Mouse (Mus musculus) inflammation-experienced regulatory T-cells, adult 6 months (primary cell): ENCODE data around the gene Arpc5. TPM values are rescaled to one million over a fixed set of nuclear protein-coding genes. Genes with fewer than 3 reads are reported as not detected.
"Not testable (repeated sequence)": the region's sequence is repeated elsewhere in the genome, so short reads cannot be mapped to it uniquely, and the experiment has no call there.

Experiments
- ATAC-seq: one replicate; pipeline ENCODE4 v1.8.0; 2017
- polyA plus RNA-seq, 3 experiments: library from polyadenylated mRNA; unstranded; fragments of 100-300 nt; shearing (Covaris generic); gene quantifications; one replicate each; pipeline ENCODE4 v1.2.1; 2017

The Arpc5 gene
- polyA plus RNA-seq: 100 to 1,000 TPM; 480 to 854 (median 552) TPM

GRCm38 (mm10) chr1:152766032-152766772 lies at the start of gene Arpc5, which contains the start of gene Rgl1:
TSS of gene Arpc5 (plus strand) at chr1:152766542.
TSS of gene Rgl1 (minus strand) at chr1:152766351.
- peak; percentile 83 for ATAC-seq

DNA sequence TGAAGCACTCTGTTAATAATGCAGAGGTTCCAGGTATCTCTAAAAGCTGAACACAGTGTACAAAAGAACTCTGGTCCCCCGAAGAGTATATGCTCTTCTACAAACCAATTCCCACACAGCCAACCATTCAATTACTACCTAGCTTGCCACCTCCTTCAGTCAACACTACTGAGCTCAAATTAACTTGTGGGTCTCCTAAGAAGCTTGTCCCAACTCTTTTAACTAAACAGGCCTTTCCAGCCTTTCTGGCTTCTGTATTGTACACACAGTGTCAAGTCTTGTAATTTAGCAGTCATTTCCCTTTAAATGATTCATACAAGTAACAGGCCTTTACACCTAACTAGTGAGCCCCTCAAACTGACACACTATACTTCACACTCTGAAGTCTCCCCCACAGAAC lies 49.0 kb upstream of the Arpc5 start:
- no peak for ATAC-seq

GRCm38 (mm10) chr1:152718200-152718599 lies 48.1 kb upstream of the Arpc5 start:
- no peak for ATAC-seq

DNA sequence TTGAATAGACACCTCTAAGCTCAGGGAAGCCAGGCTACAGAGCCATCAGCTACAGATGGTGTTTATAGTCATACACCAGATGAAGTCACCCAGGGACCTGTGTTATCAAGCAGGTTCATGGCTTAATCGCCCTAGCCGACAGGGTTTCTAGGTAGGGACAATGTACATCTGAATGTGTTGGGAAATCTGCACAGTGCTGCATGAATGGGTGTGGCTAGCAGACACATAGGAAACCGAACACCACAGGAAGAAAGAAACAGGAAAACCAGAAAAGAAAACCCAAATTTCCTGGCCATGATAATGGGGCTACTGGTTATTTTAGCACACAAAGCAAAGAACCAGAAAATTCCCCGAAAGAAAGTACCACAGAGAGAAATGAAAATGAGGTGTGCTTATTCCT lies 45.4 kb upstream of the Arpc5 start:
- ATAC-seq: no peak

DNA sequence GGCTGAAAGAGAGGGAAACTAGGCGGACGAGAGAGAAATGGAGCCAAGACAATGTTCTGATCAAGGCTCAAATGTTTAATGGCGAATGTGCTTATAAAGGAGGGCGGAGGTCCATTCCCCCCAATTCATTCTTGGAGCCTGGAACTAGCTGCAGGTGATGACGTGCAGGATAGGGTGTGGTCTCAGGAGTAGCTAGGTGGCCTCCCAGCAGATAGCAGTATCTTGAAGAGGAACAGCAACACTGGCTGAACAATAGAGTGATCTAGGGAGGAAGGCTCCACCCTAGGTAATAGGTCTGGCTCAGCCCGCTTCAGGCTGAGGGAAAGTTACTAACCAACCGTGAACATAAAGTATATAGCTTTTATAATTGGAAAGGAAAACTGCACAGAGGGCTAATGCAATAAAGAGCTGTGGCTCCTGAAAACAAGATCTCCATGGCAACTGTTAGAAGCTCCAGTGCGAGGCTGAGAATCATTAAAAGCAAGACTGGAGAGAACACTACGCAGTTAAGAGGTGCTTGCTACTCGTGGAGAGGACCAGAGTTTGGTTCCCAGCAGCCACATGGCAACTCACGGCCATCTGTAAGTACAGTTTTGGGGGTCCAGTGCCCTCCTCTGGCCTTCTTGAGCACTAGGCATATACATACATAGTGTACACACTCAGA lies 44.7 kb upstream of the Arpc5 start:
- no peak for ATAC-seq

GRCm38 (mm10) chr1:152724286-152724685 lies 42.1 kb upstream of the Arpc5 start:
- ATAC-seq: no peak

DNA sequence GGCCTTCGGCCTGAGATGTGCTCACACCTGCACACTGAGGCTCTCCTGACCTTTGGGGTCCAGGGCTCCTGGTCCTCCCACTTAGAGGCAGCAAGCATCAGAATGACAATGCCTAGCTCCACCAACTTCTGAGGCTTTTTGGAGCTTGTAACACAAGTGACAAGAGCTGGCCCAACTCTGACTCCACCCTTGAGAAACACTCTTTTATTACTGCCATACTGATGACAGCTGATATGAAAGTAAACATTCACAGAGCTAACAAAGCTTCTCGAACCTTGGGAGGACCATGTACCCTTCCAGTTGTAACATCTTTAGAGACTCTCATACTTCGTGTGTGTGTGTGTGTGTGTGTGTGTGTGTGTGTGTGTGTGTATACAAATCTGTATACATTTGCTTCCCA lies 40.2 kb upstream of the Arpc5 start:
- ATAC-seq: no peak

- ATAC-seq: no peak
These were observed 38.6 kb upstream of the Arpc5 start for GRCm38 (mm10) chr1:152727604-152728236.

DNA sequence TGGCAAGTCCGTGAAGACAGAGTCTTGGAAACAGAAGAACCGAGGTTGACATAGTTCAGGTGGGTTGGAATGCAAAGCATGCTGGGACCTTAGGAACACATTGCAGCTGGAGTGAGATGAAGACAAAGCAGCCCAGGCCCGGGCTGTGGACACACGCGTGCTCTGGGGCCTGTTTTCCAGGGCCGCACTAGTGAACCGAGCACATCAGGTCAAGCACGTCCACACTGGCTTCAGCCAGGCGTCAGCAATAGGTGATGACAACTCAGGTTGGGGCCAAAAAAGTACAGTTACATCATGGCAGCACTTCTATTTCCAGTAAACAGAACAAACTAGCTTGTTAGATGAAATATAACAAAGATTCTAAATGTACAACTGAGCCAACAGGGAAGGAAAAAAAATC lies 27.5 kb upstream of the Arpc5 start:
- no peak for ATAC-seq

- no peak for ATAC-seq
These were observed 27.0 kb upstream of the Arpc5 start for GRCm38 (mm10) chr1:152739374-152739773.

DNA sequence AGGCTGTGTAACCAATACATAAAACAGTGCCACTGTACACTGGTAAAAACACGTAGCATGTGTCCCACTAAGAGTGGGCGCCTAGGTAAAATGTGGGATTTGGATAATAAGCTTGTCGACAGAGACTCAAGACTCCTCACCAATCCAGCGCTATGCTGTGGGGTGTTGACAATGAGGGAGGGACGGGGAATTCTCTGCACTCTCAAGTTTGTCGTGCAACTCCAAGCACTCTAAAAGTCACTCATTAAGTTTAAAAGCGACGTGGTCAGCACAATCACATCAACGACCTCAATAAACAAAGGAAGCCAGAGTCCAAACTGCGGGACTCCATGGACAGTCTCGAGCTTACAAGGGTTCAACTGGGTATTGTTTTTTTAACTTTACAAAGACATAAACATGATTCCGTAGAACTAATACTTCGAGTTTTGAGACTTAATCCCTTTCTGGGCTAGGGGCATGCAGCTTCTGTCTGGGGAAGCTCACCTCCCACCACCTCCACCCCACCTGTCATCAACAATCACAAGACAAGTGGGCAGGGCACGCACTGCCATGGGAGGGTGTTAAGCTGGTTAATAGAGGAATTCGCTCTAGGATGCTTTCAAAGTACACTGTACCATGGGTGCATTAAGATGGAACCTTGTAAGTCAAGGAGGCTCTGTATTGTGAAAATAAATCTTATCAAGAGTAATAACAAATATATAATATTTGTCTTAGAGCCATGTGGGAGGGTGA lies 23.1 kb upstream of the Arpc5 start:
- ATAC-seq: no peak

- ATAC-seq: no peak
These were observed 19.9 kb upstream of the Arpc5 start for GRCm38 (mm10) chr1:152746426-152746825.

DNA sequence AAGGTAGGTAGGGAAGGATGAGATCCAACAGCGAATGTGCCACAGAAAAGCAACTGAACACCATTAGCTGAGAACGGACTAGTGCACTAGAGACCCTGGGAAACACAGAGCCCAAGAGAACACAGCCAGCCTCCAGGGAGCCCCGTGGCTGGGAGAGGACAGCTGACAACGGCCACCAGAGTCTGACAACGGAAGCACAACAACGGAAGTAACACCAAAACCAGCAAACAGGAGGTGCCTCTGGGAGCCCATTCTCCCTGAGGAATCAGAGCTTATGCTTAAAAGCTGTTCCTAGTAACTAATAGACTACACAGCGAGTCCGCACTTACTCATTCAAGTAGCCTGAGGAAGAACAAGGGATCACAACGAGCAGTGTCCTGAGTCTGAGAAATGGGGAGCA lies 17.1 kb upstream of the Arpc5 start:
- no peak for ATAC-seq

- no peak for ATAC-seq
These were observed 15.9 kb upstream of the Arpc5 start, which contains the start of gene Apobec4 for GRCm38 (mm10) chr1:152750312-152750965. TSS of gene Apobec4 (plus strand) at chr1:152750551.

DNA sequence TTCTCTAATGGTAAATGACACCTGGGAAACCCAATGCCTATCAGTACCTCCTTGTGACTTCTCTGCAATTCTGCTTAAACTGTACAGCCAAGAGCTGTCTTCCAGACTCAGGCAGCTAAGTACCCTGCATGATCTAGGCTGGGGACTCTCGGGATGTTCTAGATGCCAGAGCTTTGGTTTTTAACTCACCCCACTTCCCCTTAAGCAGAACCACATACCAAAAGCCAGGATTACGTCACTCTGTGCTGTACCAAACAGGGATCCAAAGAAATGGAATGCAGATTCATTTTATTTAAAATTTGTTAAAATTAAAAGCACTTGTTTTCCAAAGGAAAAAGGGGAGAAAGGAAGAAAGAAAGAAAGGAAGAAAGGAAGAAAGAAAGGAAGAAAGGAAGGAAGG lies 4.6 kb upstream of the Arpc5 start:
- no peak for ATAC-seq

DNA sequence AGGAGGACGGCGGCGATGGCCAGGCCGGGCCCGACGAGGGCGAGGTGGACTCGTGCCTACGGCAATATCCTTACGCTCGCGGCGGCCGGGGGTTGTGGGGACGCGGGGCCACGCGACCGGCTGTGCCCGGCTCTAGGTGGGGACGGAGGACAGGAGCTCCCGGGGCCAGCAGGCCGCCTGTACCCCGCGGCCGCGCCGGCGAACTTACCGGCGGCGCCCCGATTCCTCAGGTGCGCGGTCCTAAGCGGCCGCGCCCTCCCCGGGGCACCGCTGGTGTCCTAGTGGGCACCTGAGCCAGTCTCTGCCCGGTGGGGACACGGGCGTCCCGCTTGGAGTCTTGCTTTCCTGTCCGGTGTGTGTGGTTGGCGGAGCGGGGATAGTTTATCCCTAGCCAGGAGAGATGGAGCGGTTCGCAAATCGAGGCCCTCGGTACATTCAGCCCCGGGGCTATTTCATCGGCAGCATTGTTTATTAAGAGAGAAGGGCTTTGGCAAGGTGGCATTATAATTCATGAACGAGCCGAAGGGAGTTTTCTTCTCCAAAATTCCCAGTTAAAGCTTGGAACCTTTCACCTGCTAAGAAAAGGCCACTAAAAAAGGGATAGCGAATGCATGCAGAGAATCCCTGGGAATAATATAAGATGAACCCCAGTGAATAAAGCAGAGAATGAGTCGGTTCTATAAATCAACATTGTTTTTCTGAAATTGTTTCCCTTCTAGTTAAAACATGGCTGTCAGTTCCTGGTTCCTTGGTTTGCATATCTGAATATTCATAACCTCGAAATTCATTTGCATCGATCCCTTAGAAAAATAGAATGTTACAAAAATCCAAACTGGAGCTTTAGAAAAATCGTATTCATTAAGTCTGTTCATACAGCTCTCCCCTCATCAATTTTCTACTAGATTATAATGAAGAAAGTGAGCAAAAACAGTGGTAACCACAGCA lies 734 bp downstream of the Arpc5 start:
- peak; percentile 2 for ATAC-seq

DNA sequence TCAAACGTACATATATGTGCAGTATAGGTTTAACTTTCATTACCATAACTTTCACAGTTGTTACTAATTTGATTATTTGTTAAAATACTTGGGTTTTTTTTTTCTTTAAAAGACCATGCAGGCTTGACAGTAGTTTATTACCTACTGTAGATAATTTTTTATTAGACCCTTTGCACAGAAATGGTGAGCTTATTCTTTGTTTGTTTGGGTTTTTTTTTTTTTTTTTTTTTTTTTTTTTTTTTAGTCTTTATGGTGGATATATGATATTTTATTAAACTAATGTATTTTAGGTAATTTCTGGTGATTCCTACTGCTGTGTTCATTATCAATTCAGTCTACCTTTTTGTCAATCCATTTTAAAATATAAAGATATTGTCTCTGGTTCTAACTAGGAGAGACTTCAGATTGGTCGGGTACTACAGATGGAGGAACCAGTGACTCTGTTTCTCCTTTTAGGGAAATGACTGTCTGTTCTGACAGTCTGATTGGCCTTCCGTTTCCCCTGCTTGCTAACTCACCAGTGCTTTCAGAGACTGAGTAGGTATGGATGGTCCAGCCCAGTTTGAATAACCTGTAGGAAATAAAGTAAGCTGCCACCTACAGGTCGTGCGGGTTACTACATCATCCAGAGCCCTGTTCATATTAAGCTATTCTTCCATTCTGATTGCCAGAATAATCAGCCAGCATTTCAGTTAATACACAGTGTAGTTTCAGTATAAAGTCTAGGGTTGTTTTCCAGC lies 1.6 kb downstream of the Arpc5 start:
- peak; percentile 61 for ATAC-seq

DNA sequence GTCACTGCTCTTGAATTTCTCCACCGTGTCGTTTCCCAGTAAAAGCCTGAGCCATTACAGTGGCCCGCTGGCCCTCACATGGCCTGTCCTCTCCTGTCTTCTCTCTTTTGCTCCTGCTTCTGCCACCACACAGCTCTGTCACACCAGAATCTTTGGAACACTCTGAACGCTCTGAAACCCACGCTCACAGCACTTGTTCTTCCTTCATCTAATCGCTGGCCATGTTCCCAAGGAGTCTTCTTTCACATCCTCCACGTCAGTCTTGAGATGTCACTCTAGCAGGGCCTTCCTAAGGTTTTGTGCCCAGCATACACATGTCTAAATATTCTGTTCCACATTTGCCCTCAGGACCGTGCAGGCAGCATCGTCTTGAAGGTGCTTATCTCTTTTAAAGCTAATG lies 4.7 kb downstream of the Arpc5 start:
- no peak for ATAC-seq

DNA sequence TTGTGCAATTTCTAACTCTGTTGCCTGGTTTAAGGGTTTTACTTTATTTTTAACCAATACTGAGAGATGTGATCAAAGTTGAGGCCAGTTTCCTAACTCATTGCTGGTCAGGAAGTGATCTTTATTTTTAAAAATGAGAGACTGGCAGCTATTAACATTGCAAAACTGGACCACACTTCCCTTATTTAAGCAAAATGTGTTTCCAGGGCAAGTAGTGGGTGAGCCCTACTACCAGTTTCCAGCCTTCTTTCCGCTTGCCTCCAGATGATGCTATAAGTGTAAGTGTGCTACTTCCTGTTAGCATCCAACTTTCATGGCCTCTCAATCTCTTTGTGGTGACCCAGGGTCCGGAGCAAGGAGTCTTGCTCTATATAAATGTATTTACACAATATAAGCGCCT lies 8.3 kb downstream of the Arpc5 start:
- ATAC-seq: not testable (repeated sequence)

GRCm38 (mm10) chr1:152779071-152779737 lies 12.9 kb downstream of the Arpc5 start:
- ATAC-seq: peak; percentile 60
